Mouse (Mus musculus) olfactory bulb, adult 2 months (tissue): ENCODE data around the gene Ripk3.

Experiments
- CTCF ChIP-seq: fragments of 200-500 bp; IDR thresholded peaks from 2 replicates; pipeline ENCODE4 v1.5.1; 2012; ENCODE audit warnings: low read depth, mild to moderate bottlenecking, low read length, moderate library complexity; ENCODE audit not compliant: insufficient read depth
- POLR2A ChIP-seq: fragments of 200-500 bp; IDR thresholded peaks from 2 replicates; pipeline ENCODE4 v1.6.1; 2012; ENCODE audit warnings: mild to moderate bottlenecking, low read depth, low read length, moderate library complexity; ENCODE audit not compliant: insufficient read depth

GRCm38 (mm10) chr14:55822991-55823762 lies 34.5 kb upstream of the Ripk3 start, which contains the start of gene Nfatc4:
- TF ChIP-seq POLR2A, result no peak
- no peak for TF ChIP-seq CTCF
